Mouse (Mus musculus) embryonic facial prominence, embryonic 13.5 days (tissue): Measurements from ENCODE around the gene Tmem186. TPM values are rescaled to one million over a fixed set of nuclear protein-coding genes. Genes with fewer than 3 reads are reported as not detected.

Source experiments
- ATAC-seq: fragments of 200-750 bp; cut with Nextera tagmentation; 2 replicates; pipeline ENCODE4 v1.8.0; 2017; ENCODE audit warnings: low read depth; ENCODE audit not compliant: insufficient number of reproducible peaks, insufficient read depth, low FRiP score, low TSS enrichment
- H3K27ac ChIP-seq: fragments of 300-500 bp; sonication (generic); 2 replicates; pipeline ENCODE4 v1.5.1; 2015; ENCODE audit warnings: moderate library complexity, mild to moderate bottlenecking, inconsistent platforms
- H3K27me3 ChIP-seq: fragments of 300-500 bp; sonication (generic); 2 replicates; pipeline ENCODE4 v1.6.1; 2015; ENCODE audit warnings: mild to moderate bottlenecking, inconsistent platforms
- H3K36me3 ChIP-seq: fragments of 300-500 bp; sonication (generic); 2 replicates; pipeline ENCODE4 v1.6.1; 2015; ENCODE audit warnings: mild to moderate bottlenecking, inconsistent platforms
- H3K4me1 ChIP-seq: fragments of 300-500 bp; sonication (generic); 2 replicates; pipeline ENCODE4 v1.6.1; 2015; ENCODE audit warnings: inconsistent platforms
- H3K4me2 ChIP-seq: fragments of 300-500 bp; sonication (generic); 2 replicates; pipeline ENCODE4 v1.6.1; 2015; ENCODE audit warnings: moderate library complexity, mild to moderate bottlenecking, inconsistent platforms
- H3K4me3 ChIP-seq: fragments of 300-500 bp; sonication (generic); 2 replicates; pipeline ENCODE4 v1.5.1; 2015; ENCODE audit warnings: mild to moderate bottlenecking, inconsistent platforms
- H3K9ac ChIP-seq: fragments of 300-500 bp; sonication (generic); 2 replicates; pipeline ENCODE4 v1.6.1; 2015; ENCODE audit warnings: mild to moderate bottlenecking, inconsistent platforms
- H3K9me3 ChIP-seq: fragments of 300-500 bp; sonication (generic); 2 replicates; pipeline ENCODE4 v1.6.1; 2016; ENCODE audit warnings: inconsistent platforms
- WGBS: fragments of 180-500 bp; shearing (Covaris S2); methylation state at CpG from one replicate; pipeline ENCODE4 v1.1.7; 2015; ENCODE audit warnings: mixed read lengths; 5-methylcytosine and 5-hydroxymethylcytosine counted together
- polyA plus RNA-seq: library from polyadenylated mRNA; unstranded; fragments of >200 nt; fragmentation: Nextera tagmentation; extraction: Ambion mirVana; gene quantifications from 2 replicates; pipeline ENCODE4 v1.2.1, GENCODE M21; 2015

Tmem186 gene
- polyA plus RNA-seq, 1 experiment from 2014 or later, result 22.6 TPM

GRCm38 (mm10) chr16:8674165-8674564 is 36.7 kb upstream of the Tmem186 start:
- Histone ChIP-seq H3K36me3 (no peaks in the 10 kb centered on the region), H3K9me3 (no peaks in the 10 kb centered on the region), H3K27me3 (peaks cover 9% of the 10 kb centered on the region), H3K9ac (no peak overlapping the region), H3K4me3 (no peak overlapping the region), H3K27ac (no peak overlapping the region), H3K4me1 (peaks cover 19% of the 10 kb centered on the region), H3K4me2 (no peak overlapping the region)
- no peak for ATAC-seq
- WGBS, result 4% methylated on average over 8 of the region's 8 CpGs

DNA sequence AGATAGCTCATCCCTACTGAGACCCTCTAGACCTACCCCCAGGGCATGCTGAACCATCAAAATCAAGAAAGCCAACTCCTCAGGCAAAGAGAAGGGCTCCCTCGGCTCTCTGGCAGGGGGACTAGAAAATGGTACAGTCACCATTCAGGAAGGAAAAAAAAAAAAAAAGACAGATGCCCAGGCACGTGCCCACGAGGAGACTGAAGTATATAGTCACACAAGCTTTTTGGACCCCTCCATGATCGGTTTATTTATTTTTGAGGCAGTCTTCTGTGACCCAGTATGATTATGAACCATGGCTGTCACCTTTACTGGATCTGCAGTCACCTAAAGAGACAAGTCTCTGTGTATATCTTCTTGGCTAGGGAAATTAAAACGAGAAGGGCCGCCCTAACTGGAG is 35.8 kb upstream of the Tmem186 start:
- H3K27me3 ChIP-seq, result peaks cover 9% of the 10 kb centered on the region
- no peak overlapping the region for H3K27ac ChIP-seq
- no peak overlapping the region for H3K4me2 ChIP-seq
- 61% methylated on average over 6 of the region's 6 CpGs for WGBS
- no peak overlapping the region for H3K9ac ChIP-seq
- H3K4me1 ChIP-seq, result peaks cover 22% of the 10 kb centered on the region
- H3K4me3 ChIP-seq, result no peak overlapping the region
- no peaks in the 10 kb centered on the region for H3K9me3 ChIP-seq
- ATAC-seq, result no peak
- H3K36me3 ChIP-seq, result no peaks in the 10 kb centered on the region

DNA sequence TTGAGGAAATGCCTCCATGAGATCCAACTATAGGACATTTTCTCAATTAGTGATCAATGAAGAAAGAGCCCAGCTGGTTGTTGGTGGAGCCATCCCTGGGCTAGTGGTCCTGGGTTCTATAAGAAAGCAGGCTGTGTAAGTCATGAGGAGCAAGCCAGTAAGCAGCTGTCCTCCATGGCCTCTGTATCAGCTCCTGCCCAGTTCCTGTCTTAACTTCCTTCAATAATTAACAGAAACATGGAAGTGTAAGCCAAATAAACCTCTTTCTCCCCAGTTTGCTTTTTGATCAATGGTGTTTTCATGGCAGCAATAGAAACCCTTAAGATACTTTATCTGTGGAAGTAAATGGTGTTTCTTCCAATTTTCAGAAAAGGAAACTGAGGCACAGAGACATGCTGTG is 35.3 kb upstream of the Tmem186 start:
- H3K27me3 ChIP-seq, result peaks cover 9% of the 10 kb centered on the region
- H3K4me2 ChIP-seq, result 0 out of 2 replicates have a peak overlapping the region, but pooled peaks have one; percentile 80
- peaks cover 24% of the 10 kb centered on the region for H3K4me1 ChIP-seq
- no peaks in the 10 kb centered on the region for H3K9me3 ChIP-seq
- no peak for ATAC-seq
- no peak overlapping the region for H3K27ac ChIP-seq
- no peak overlapping the region for H3K9ac ChIP-seq
- H3K4me3 ChIP-seq, result no peak overlapping the region
- no peaks in the 10 kb centered on the region for H3K36me3 ChIP-seq

DNA sequence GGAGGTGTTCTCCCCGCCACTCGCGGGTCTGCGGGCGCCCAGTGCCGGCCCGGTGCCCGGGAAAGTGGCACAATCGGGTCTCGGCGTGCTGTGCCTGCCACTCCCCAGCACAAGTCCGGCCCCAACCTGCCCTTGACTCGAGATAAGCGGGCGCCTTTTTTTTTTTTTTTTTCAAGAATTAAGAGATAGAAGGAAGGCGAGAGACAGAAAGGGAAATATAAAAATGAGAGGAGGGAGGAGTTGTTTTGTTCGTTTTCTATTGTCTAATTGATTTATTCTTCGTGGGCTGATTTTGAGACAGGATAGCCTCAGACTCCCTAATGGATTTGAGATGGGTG is 34.8 kb upstream of the Tmem186 start:
- Histone ChIP-seq H3K27me3 (peaks cover 9% of the 10 kb centered on the region), H3K27ac (no peak overlapping the region), H3K36me3 (no peaks in the 10 kb centered on the region), H3K4me3 (peak overlapping the region; percentile 76), H3K9me3 (no peaks in the 10 kb centered on the region), H3K4me2 (peak overlapping the region; percentile 80), H3K9ac (peak overlapping the region; percentile 76; the same call in 1 of the 2 replicates), H3K4me1 (peaks cover 29% of the 10 kb centered on the region)
- no peak for ATAC-seq
- WGBS, result under 1% methylated on average over 18 of the region's 18 CpGs

DNA sequence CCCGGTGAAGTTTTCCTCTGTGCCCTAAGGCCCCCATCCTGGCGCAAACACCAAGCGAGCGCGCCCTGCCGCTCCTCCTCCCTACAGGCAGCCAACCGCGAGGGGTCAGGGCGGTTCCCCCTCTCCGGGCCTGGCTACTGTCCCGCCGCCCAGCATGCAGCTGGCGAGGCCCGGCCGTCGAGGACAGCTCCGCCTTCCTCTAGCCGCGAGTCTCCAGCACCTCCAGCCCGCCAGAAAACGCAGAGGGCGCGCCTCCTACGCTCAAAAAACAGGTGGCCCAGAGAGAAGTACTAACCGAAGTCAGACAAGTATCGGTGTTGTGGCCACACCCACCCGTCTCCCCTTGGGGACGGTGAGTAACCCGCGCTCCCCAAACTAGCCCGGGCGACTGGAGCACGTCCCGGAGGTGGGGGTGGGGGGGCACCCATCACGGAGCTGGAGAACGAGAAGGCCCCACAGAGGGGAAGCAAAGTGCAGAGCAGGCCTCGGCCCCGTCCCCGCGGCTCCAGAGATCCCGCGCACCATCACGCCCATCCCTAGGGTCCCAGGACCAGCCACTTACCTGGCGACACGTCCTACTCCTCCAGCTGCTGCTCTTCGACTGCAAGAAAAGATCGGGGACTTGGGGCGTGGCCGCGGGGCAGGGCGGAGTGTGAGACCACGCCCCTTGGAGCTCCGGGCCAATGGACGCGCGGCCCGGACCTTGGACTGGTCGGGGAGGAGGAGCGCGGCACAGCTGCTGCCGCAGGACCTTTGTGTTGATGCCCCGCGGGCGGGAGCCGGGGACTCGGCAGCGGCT is 34.2 kb upstream of the Tmem186 start, which contains the start of gene Carhsp1:
Gene Carhsp1 (minus strand): TSS at position 605 of the 799 bp plus-strand sequence.
- Histone ChIP-seq H3K4me3 (peak within 1 kb of the TSS; percentile 76), H3K27ac (peak within 1 kb of the TSS; percentile 80), H3K4me2 (peak within 1 kb of the TSS; percentile 80), H3K9ac (peak within 1 kb of the TSS; percentile 76), H3K27me3 (peaks cover 9% of the 10 kb centered on the region), H3K36me3 (no peaks in the 10 kb centered on the region), H3K9me3 (no peaks in the 10 kb centered on the region), H3K4me1 (peaks cover 29% of the 10 kb centered on the region)
- WGBS, result under 1% methylated on average over 67 of the region's 67 CpGs
- ATAC-seq, result peak; percentile 84

- Histone ChIP-seq H3K27me3 (peaks cover 9% of the 10 kb centered on the region), H3K4me3 (peak overlapping the region; percentile 76), H3K9ac (peak overlapping the region; percentile 76), H3K27ac (0 out of 2 replicates have a peak overlapping the region, but pooled peaks have one; percentile 4), H3K4me2 (peak overlapping the region; percentile 80), H3K4me1 (peaks cover 37% of the 10 kb centered on the region), H3K9me3 (no peaks in the 10 kb centered on the region), H3K36me3 (no peaks in the 10 kb centered on the region)
- no peak for ATAC-seq
- 6% methylated on average over 15 of the region's 15 CpGs for WGBS
Measured at GRCm38 (mm10) chr16:8670041-8671035, 32.8 kb upstream of the Tmem186 start.

DNA sequence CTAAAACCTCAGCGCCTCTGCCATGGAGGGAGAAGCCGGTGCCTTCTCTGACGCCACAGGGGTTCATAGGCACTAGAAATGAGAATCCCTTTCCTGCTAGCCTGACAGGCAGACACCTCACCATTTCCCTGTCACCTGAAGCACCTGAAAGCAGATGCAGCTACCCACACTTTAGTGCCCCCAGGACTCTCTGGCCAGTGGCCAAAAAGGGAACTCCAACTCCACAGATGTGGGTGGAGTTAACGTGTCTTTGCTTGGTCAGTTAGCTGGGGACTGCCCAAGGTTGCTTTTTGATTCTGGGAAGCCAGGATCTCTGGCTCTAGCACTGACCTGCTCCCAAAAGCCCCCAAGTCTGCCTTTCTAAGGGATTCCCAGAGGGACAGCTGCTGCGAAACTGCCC is 31.9 kb upstream of the Tmem186 start:
- H3K4me2 ChIP-seq, result peak overlapping the region; percentile 80
- H3K9me3 ChIP-seq, result no peaks in the 10 kb centered on the region
- no peak overlapping the region for H3K27ac ChIP-seq
- H3K27me3 ChIP-seq, result peaks cover 9% of the 10 kb centered on the region
- H3K36me3 ChIP-seq, result no peaks in the 10 kb centered on the region
- H3K9ac ChIP-seq, result peak overlapping the region; percentile 76
- H3K4me3 ChIP-seq, result 0 out of 2 replicates have a peak overlapping the region, but pooled peaks have one; percentile 76
- WGBS, result 55% methylated on average over 5 of the region's 5 CpGs
- H3K4me1 ChIP-seq, result peaks cover 37% of the 10 kb centered on the region
- ATAC-seq, result no peak

DNA sequence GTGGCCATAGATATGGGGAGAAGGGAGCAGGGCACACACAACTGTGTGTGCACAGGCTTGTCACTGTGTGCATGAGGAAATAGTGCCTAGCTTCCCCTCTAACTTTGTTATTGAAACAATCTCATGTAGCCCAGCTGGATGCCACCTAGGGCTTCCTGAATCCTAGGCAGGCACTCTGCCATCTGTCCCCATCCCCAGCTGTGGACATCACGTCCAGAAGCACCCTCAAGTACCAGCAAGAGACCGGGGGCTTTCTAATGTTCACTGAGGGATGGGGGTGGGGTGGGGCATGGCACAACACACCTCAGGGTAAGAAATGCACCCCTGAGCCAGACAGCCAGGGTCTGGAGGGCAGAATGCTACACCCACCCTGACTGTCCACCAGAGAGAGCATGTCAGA is 30.9 kb upstream of the Tmem186 start:
- Histone ChIP-seq H3K4me2 (no peak overlapping the region), H3K9me3 (no peaks in the 10 kb centered on the region), H3K4me3 (no peak overlapping the region), H3K4me1 (peaks cover 37% of the 10 kb centered on the region), H3K27me3 (peaks cover 8% of the 10 kb centered on the region), H3K36me3 (peaks cover 4% of the 10 kb centered on the region), H3K27ac (no peak overlapping the region), H3K9ac (no peak overlapping the region)
- WGBS, result 86% methylated on average over 2 of the region's 2 CpGs
- ATAC-seq, result no peak

GRCm38 (mm10) chr16:8667814-8668213 is 30.3 kb upstream of the Tmem186 start:
- no peak overlapping the region for H3K4me3 ChIP-seq
- 0 out of 2 replicates have a peak overlapping the region, but pooled peaks have one; percentile 4 for H3K9ac ChIP-seq
- ATAC-seq, result no peak
- H3K9me3 ChIP-seq, result no peaks in the 10 kb centered on the region
- peaks cover 8% of the 10 kb centered on the region for H3K36me3 ChIP-seq
- H3K27me3 ChIP-seq, result peaks cover 2% of the 10 kb centered on the region
- H3K27ac ChIP-seq, result no peak overlapping the region
- peaks cover 37% of the 10 kb centered on the region for H3K4me1 ChIP-seq
- no peak overlapping the region for H3K4me2 ChIP-seq
- 75% methylated on average over 4 of the region's 4 CpGs for WGBS

DNA sequence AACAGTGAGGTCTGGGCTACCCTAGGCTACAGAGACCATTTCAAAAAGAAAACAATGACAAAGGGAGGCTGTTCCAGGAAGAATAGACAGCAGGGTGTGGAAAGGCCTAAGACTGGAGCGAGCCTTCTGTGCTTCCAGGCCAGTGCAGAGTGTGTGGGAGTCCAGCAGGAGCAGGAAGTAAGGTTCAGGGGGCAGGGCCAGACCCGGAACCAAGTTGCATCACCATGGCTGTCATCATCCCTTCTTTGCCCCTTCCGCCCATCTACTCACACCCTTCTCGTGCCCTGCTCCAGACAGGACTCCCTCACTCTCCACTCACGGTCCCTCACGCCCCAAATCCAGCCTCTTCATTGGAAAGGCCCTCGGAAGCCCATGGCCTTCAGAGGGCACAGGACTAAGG is 29.7 kb upstream of the Tmem186 start:
- Histone ChIP-seq H3K27me3 (no peaks in the 10 kb centered on the region), H3K27ac (no peak overlapping the region), H3K36me3 (peaks cover 14% of the 10 kb centered on the region), H3K9ac (no peak overlapping the region), H3K9me3 (no peaks in the 10 kb centered on the region), H3K4me2 (no peak overlapping the region), H3K4me3 (no peak overlapping the region), H3K4me1 (peaks cover 37% of the 10 kb centered on the region)
- ATAC-seq, result no peak
- WGBS, result 75% methylated on average over 7 of the region's 7 CpGs

- Histone ChIP-seq H3K4me2 (no peak overlapping the region), H3K4me1 (peaks cover 37% of the 10 kb centered on the region), H3K9ac (no peak overlapping the region), H3K27ac (no peak overlapping the region), H3K4me3 (no peak overlapping the region), H3K27me3 (no peaks in the 10 kb centered on the region), H3K36me3 (peaks cover 22% of the 10 kb centered on the region), H3K9me3 (no peaks in the 10 kb centered on the region)
- no peak for ATAC-seq
- 65% methylated on average over 2 of the region's 2 CpGs for WGBS
Measured at GRCm38 (mm10) chr16:8666452-8666851, 28.9 kb upstream of the Tmem186 start.
